Mouse (Mus musculus) heart, embryonic 10.5 days (tissue): ENCODE measurements at regions not wholly inside any gene's neighbourhood (a gene's known extent, or its start where the extent isn't known, plus 50 kb on each side); places are given as distances from the start of the nearest gene placed in this dataset. TPM values are rescaled to one million over a fixed set of nuclear protein-coding genes. Genes with fewer than 3 reads are reported as not detected.

Experiments used
- microRNA-seq: library from miRNA; unstranded; fragments of <30 nt; microRNA quantifications from one replicate; pipeline ENCODE4, GENCODE M21; 2017

Small RNA genes in the stretch of these regions (microRNA-seq; reads per million reads assigned to microRNA genes)
- gene Mir6401 = not detected
